Mouse (Mus musculus) activated CD4-positive, CD25-positive, alpha-beta regulatory T cell, adult 4 months (primary cell): Measurements from ENCODE around the gene Lysmd1. TPM values are rescaled to one million over a fixed set of nuclear protein-coding genes. Genes with fewer than 3 reads are reported as not detected.

Experiments used
- ATAC-seq: one replicate; pipeline ENCODE4 v1.8.0; 2017
- polyA plus RNA-seq, 2 experiments: library from polyadenylated mRNA; unstranded; fragments of 100-300 nt; shearing (Covaris generic); gene quantifications; one replicate each; pipeline ENCODE4 v1.2.1; 2017

The Lysmd1 gene
- polyA plus RNA-seq, 2 experiments from 2014 or later, result 21.1 to 22.9 TPM

GRCm38 (mm10) chr3:95139586-95140288 is 5.8 kb downstream of the Lysmd1 start:
- ATAC-seq, result no peak

GRCm38 (mm10) chr3:95140289-95140595 is 6.4 kb downstream of the Lysmd1 start:
- no peak for ATAC-seq

- ATAC-seq, result no peak
Measured at GRCm38 (mm10) chr3:95140795-95141194, 6.9 kb downstream of the Lysmd1 start.

- ATAC-seq, result peak; percentile 92
Measured at GRCm38 (mm10) chr3:95141474-95141873, 7.6 kb downstream of the Lysmd1 start.

- peak; percentile 52 for ATAC-seq
Measured at GRCm38 (mm10) chr3:95141952-95142616, 8.2 kb downstream of the Lysmd1 start, which contains the start of gene Tnfaip8l2. TSS of gene Tnfaip8l2 (minus strand) at chr3:95142360.

- ATAC-seq, result peak; percentile 55
Measured at GRCm38 (mm10) chr3:95142617-95143011, 8.7 kb downstream of the Lysmd1 start.

GRCm38 (mm10) chr3:95147924-95148323 is 14.0 kb downstream of the Lysmd1 start:
- ATAC-seq, result no peak

- no peak for ATAC-seq
Measured at GRCm38 (mm10) chr3:95153874-95154273, 20.0 kb downstream of the Lysmd1 start.

GRCm38 (mm10) chr3:95159511-95159986 is 25.7 kb downstream of the Lysmd1 start:
- peak; percentile 25 for ATAC-seq

GRCm38 (mm10) chr3:95159987-95160963 is 26.4 kb downstream of the Lysmd1 start, which contains the start of gene Sema6c:
TSS of gene Sema6c (plus strand) at chr3:95160457.
- ATAC-seq, result peak; percentile 99

GRCm38 (mm10) chr3:95161041-95161551 is 27.2 kb downstream of the Lysmd1 start:
- ATAC-seq, result no peak

GRCm38 (mm10) chr3:95161618-95162344 is 27.9 kb downstream of the Lysmd1 start:
- ATAC-seq, result no peak

- no peak for ATAC-seq
Measured at GRCm38 (mm10) chr3:95162345-95162628, 28.4 kb downstream of the Lysmd1 start.

GRCm38 (mm10) chr3:95163419-95164255 is 29.7 kb downstream of the Lysmd1 start:
- no peak for ATAC-seq

- ATAC-seq, result no peak
Measured at GRCm38 (mm10) chr3:95164256-95164550, 30.3 kb downstream of the Lysmd1 start.

- ATAC-seq, result no peak
Measured at GRCm38 (mm10) chr3:95164840-95165239, 31.0 kb downstream of the Lysmd1 start.

GRCm38 (mm10) chr3:95169996-95170395 is 36.1 kb downstream of the Lysmd1 start:
- no peak for ATAC-seq

- ATAC-seq, result no peak
Measured at GRCm38 (mm10) chr3:95171105-95171504, 37.2 kb downstream of the Lysmd1 start.

- no peak for ATAC-seq
Measured at GRCm38 (mm10) chr3:95172526-95173255, 38.8 kb downstream of the Lysmd1 start.

- no peak for ATAC-seq
Measured at GRCm38 (mm10) chr3:95173256-95173949, 39.5 kb downstream of the Lysmd1 start.
